Mouse (Mus musculus) heart, embryonic 13.5 days (tissue): Measurements from ENCODE around the gene Fasn. TPM values are rescaled to one million over a fixed set of nuclear protein-coding genes. Genes with fewer than 3 reads are reported as not detected.
"Not testable (repeated sequence)": the region's sequence is repeated elsewhere in the genome, so short reads cannot be mapped to it uniquely, and the experiment has no call there.

ENCODE experiments used
- ATAC-seq: fragments of 200-750 bp; cut with Nextera tagmentation; 2 replicates; pipeline ENCODE4 v1.8.0; 2017; ENCODE audit warnings: moderate TSS enrichment; ENCODE audit not compliant: insufficient number of reproducible peaks, low FRiP score, low TSS enrichment; ENCODE audit errors: extremely low read depth
- H3K27ac ChIP-seq: fragments of 300-500 bp; sonication (generic); replicated peaks from 2 replicates; pipeline ENCODE4 v1.5.1; 2015; ENCODE audit warnings: moderate library complexity, mild to moderate bottlenecking, inconsistent platforms
- H3K27me3 ChIP-seq: fragments of 300-500 bp; sonication (generic); replicated peaks from 2 replicates; pipeline ENCODE4 v1.6.1; 2015; ENCODE audit warnings: mild to moderate bottlenecking, inconsistent platforms
- H3K36me3 ChIP-seq: fragments of 300-500 bp; sonication (generic); 2 replicates; pipeline ENCODE4 v1.6.1; 2015; ENCODE audit warnings: mild to moderate bottlenecking, inconsistent platforms
- H3K4me1 ChIP-seq: fragments of 300-500 bp; sonication (generic); 2 replicates; pipeline ENCODE4 v1.6.1; 2015; ENCODE audit warnings: inconsistent platforms
- H3K4me2 ChIP-seq: fragments of 300-500 bp; sonication (generic); 2 replicates; pipeline ENCODE4 v1.6.1; 2015; ENCODE audit warnings: inconsistent platforms, mild to moderate bottlenecking, moderate library complexity
- H3K4me3 ChIP-seq: fragments of 300-500 bp; sonication (generic); 2 replicates; pipeline ENCODE4 v1.5.1; 2015; ENCODE audit warnings: moderate library complexity, mild to moderate bottlenecking, inconsistent platforms
- H3K9ac ChIP-seq: fragments of 300-500 bp; sonication (generic); 2 replicates; pipeline ENCODE4 v1.6.1; 2015; ENCODE audit warnings: inconsistent platforms, mild to moderate bottlenecking, moderate library complexity
- H3K9me3 ChIP-seq: fragments of 300-500 bp; sonication (generic); 2 replicates; pipeline ENCODE4 v1.6.1; 2016; ENCODE audit warnings: inconsistent platforms
- WGBS: fragments of 180-500 bp; shearing (Covaris S2); methylation state at CpG from one replicate; pipeline ENCODE4 v1.1.7; 2015; ENCODE audit warnings: mixed read lengths; 5-methylcytosine and 5-hydroxymethylcytosine counted together
- polyA plus RNA-seq: library from polyadenylated mRNA; unstranded; fragments of >200 nt; fragmentation: Nextera tagmentation; extraction: Ambion mirVana; gene quantifications from 2 replicates; pipeline ENCODE4 v1.2.1, GENCODE M21; 2015

Gene Fasn
- polyA plus RNA-seq, 1 experiment from 2014 or later: 26.4 TPM

GRCm38 (mm10) chr11:120789810-120790209, 34.5 kb downstream of the Fasn start:
- ATAC-seq: no peak
- Histone ChIP-seq H3K4me2 (no peak overlapping the region), H3K4me3 (no peak overlapping the region), H3K27ac (no peak overlapping the region), H3K4me1 (peaks cover 16% of the 10 kb centered on the region), H3K27me3 (no peaks in the 10 kb centered on the region), H3K9ac (no peak overlapping the region), H3K9me3 (no peaks in the 10 kb centered on the region), H3K36me3 (peaks cover 93% of the 10 kb centered on the region)
- WGBS: 86% methylated on average over 3 of the region's 3 CpGs

GRCm38 (mm10) chr11:120789355-120789754, 35.0 kb downstream of the Fasn start:
- WGBS: 84% methylated on average over 4 of the region's 4 CpGs

GRCm38 (mm10) chr11:120788460-120788859, 35.9 kb downstream of the Fasn start:
- H3K4me3 ChIP-seq, H3K27me3 ChIP-seq, H3K9ac ChIP-seq, ATAC-seq, H3K9me3 ChIP-seq, H3K27ac ChIP-seq, H3K4me2 ChIP-seq: not testable (repeated sequence)
- WGBS: 81% methylated on average over 10 of the region's 10 CpGs
- Histone ChIP-seq H3K4me1 (peaks cover 17% of the 10 kb centered on the region), H3K36me3 (peaks cover 79% of the 10 kb centered on the region)

More at GRCm38 (mm10) chr11:120789355-120789754, 35.0 kb downstream of the Fasn start:
- Histone ChIP-seq H3K27me3 (no peaks in the 10 kb centered on the region), H3K9ac (no peak overlapping the region), H3K27ac (no peak overlapping the region), H3K4me1 (peaks cover 14% of the 10 kb centered on the region), H3K4me3 (no peak overlapping the region), H3K36me3 (peaks cover 88% of the 10 kb centered on the region), H3K4me2 (no peak overlapping the region), H3K9me3 (no peaks in the 10 kb centered on the region)
- no peak for ATAC-seq

- Histone ChIP-seq H3K4me3 (peak overlapping the region; percentile 99), H3K27ac (peak overlapping the region; percentile 75; the same call in 1 of the 2 replicates), H3K27me3 (peaks cover 8% of the 10 kb centered on the region; the same call in 1 of the 2 replicates), H3K4me1 (peaks cover 24% of the 10 kb centered on the region), H3K36me3 (peaks cover 67% of the 10 kb centered on the region), H3K9me3 (no peaks in the 10 kb centered on the region), H3K9ac (peak overlapping the region; percentile 95), H3K4me2 (peak overlapping the region; percentile 98)
- ATAC-seq: no peak
- 31% methylated on average over 9 of the region's 9 CpGs for WGBS
Measured at GRCm38 (mm10) chr11:120785145-120785544, 39.2 kb downstream of the Fasn start.

- peaks cover 61% of the 10 kb centered on the region for H3K36me3 ChIP-seq
- peak within 1 kb of the TSS; percentile 98 for H3K4me2 ChIP-seq
- peaks cover 24% of the 10 kb centered on the region for H3K4me1 ChIP-seq
- peaks cover 8% of the 10 kb centered on the region; the same call in 1 of the 2 replicates for H3K27me3 ChIP-seq
- H3K9ac ChIP-seq: peak within 1 kb of the TSS; percentile 95
- peak; percentile 82 for ATAC-seq
- peak within 1 kb of the TSS; percentile 99 for H3K4me3 ChIP-seq
- WGBS: under 1% methylated on average over 92 of the region's 107 CpGs
- no peaks in the 10 kb centered on the region for H3K9me3 ChIP-seq
- peak within 1 kb of the TSS; percentile 75 for H3K27ac ChIP-seq
Measured at GRCm38 (mm10) chr11:120784064-120784791, 40.1 kb downstream of the Fasn start, which contains the start of the genes Rfng and Gps1. TSS of gene Rfng (minus strand) at chr11:120784207. TSS of gene Gps1 (plus strand) at chr11:120784272.

GRCm38 (mm10) chr11:120783426-120784063, 40.8 kb downstream of the Fasn start:
- Histone ChIP-seq H3K27me3 (peaks cover 8% of the 10 kb centered on the region; the same call in 1 of the 2 replicates), H3K4me1 (peaks cover 24% of the 10 kb centered on the region), H3K9ac (peak overlapping the region; percentile 95), H3K36me3 (peaks cover 57% of the 10 kb centered on the region), H3K4me2 (peak overlapping the region; percentile 98), H3K9me3 (no peaks in the 10 kb centered on the region), H3K4me3 (peak overlapping the region; percentile 99), H3K27ac (peak overlapping the region; percentile 75)
- no peak for ATAC-seq
- 3% methylated on average over 42 of the region's 42 CpGs for WGBS

GRCm38 (mm10) chr11:120781361-120781760, 43.0 kb downstream of the Fasn start:
- peaks cover 35% of the 10 kb centered on the region for H3K36me3 ChIP-seq
- not testable (repeated sequence) for H3K4me3 ChIP-seq, H3K27ac ChIP-seq, H3K9ac ChIP-seq, ATAC-seq, H3K9me3 ChIP-seq, H3K4me2 ChIP-seq
- H3K27me3 ChIP-seq: peaks cover 18% of the 10 kb centered on the region
- H3K4me1 ChIP-seq: peaks cover 24% of the 10 kb centered on the region
- 91% methylated on average over 6 of the region's 6 CpGs for WGBS

- Histone ChIP-seq H3K4me1 (peaks cover 11% of the 10 kb centered on the region), H3K9ac (no peak overlapping the region), H3K36me3 (peaks cover 24% of the 10 kb centered on the region), H3K9me3 (no peaks in the 10 kb centered on the region), H3K4me3 (no peak overlapping the region), H3K27me3 (peaks cover 21% of the 10 kb centered on the region), H3K4me2 (no peak overlapping the region), H3K27ac (no peak overlapping the region)
- 84% methylated on average over 1 of the region's 1 CpGs for WGBS
- ATAC-seq: no peak
Measured at GRCm38 (mm10) chr11:120779876-120780275, 44.5 kb downstream of the Fasn start.

GRCm38 (mm10) chr11:120777123-120777522, 47.2 kb downstream of the Fasn start:
- ATAC-seq: no peak
- Histone ChIP-seq H3K9me3 (no peaks in the 10 kb centered on the region), H3K4me2 (no peak overlapping the region), H3K9ac (no peak overlapping the region), H3K27me3 (peaks cover 16% of the 10 kb centered on the region), H3K36me3 (peaks cover 19% of the 10 kb centered on the region), H3K4me1 (no peaks in the 10 kb centered on the region), H3K27ac (no peak overlapping the region), H3K4me3 (no peak overlapping the region)
- WGBS: 34% methylated on average over 6 of the region's 6 CpGs

GRCm38 (mm10) chr11:120775774-120776469, 48.4 kb downstream of the Fasn start:
- Histone ChIP-seq H3K4me2 (peak overlapping the region; percentile 31; the same call in 1 of the 2 replicates), H3K27ac (no peak overlapping the region), H3K27me3 (peaks cover 16% of the 10 kb centered on the region), H3K36me3 (peaks cover 11% of the 10 kb centered on the region), H3K4me1 (no peaks in the 10 kb centered on the region), H3K9me3 (no peaks in the 10 kb centered on the region), H3K9ac (no peak overlapping the region), H3K4me3 (no peak overlapping the region)
- 25% methylated on average over 15 of the region's 15 CpGs for WGBS
- ATAC-seq: peak; percentile 73
